Mouse (Mus musculus) megakaryocyte, embryonic 14.5 days (primary cell): ENCODE measurements around the gene Tmem182. TPM values are rescaled to one million over a fixed set of nuclear protein-coding genes. Genes with fewer than 3 reads are reported as not detected.

ENCODE experiments used
- H3K27me3 ChIP-seq: replicated peaks from 2 replicates; pipeline ENCODE3; 2012; ENCODE audit warnings: inconsistent platforms
- H3K36me3 ChIP-seq: replicated peaks from 2 replicates; pipeline ENCODE3; 2012; ENCODE audit warnings: low read length, inconsistent platforms, mixed read lengths
- H3K4me1 ChIP-seq: 2 replicates; pipeline ENCODE4 v1.6.1; 2012; ENCODE audit warnings: inconsistent platforms
- H3K4me3 ChIP-seq: replicated peaks from 2 replicates; pipeline ENCODE3; 2012; ENCODE audit warnings: moderate library complexity, mild to moderate bottlenecking, inconsistent platforms
- H3K9me3 ChIP-seq: 2 replicates; pipeline ENCODE4 v1.6.1; 2012; ENCODE audit warnings: inconsistent platforms
- FLI1 ChIP-seq: IDR thresholded peaks from 2 replicates; pipeline ENCODE4 v1.6.1; 2012; ENCODE audit warnings: low read length, inconsistent platforms, mixed read lengths
- GATA1 ChIP-seq: IDR thresholded peaks from 3 replicates; pipeline ENCODE4 v1.6.1; 2012; ENCODE audit warnings: mixed read lengths, low read length, inconsistent platforms, borderline replicate concordance
- polyA plus RNA-seq: library from polyadenylated mRNA; stranded (reverse); fragments of >175 nt; gene quantifications from 2 replicates; pipeline ENCODE4 v1.2.3, GENCODE M21; 2012; ENCODE audit warnings: low replicate concordance; ENCODE audit not compliant: insufficient read depth

Tmem182 gene
- not detected in 2 replicates for polyA plus RNA-seq

- H3K4me3 ChIP-seq: no peak within 1 kb of the TSS
- no peak for TF ChIP-seq FLI1
- no peaks in the 10 kb centered on the region; the same call in none of the 2 replicates for H3K4me1 ChIP-seq
- H3K27me3 ChIP-seq: no peaks in the 10 kb centered on the region
- no peaks in the 10 kb centered on the region for H3K36me3 ChIP-seq
- H3K9me3 ChIP-seq: no peaks in the 10 kb centered on the region
Measured at GRCm38 (mm10) chr1:40805351-40805750, at the start of gene Tmem182. Tmem182 (plus strand) TSS chr1:40805601.

- Histone ChIP-seq H3K4me3 (no peak overlapping the region), H3K4me1 (no peaks in the 10 kb centered on the region), H3K9me3 (no peaks in the 10 kb centered on the region), H3K27me3 (no peaks in the 10 kb centered on the region), H3K36me3 (no peaks in the 10 kb centered on the region)
- no peak for TF ChIP-seq GATA1
- no peak for TF ChIP-seq FLI1
Measured at GRCm38 (mm10) chr1:40759751-40760445, 45.5 kb upstream of the Tmem182 start.

DNA sequence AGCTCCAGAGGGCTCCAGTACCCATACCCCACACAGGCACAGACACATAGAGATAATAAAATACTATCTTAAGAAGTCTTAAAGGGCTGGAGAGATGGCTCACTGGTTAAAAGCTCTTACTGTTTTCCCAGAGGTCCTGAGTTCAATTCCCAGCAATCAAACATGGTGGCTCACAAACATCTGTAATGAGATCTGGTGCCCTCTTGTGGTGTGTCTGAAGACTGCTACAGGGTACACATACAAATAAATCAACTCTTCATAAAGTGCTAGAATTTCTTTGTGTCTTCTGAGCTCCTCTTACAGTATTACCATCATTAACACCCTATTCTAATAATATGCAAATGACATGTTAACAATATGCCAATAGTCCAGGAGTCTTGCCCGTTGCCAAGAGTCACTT, 41.4 kb upstream of the Tmem182 start:
- Histone ChIP-seq H3K9me3 (no peaks in the 10 kb centered on the region), H3K4me3 (no peak overlapping the region), H3K4me1 (no peaks in the 10 kb centered on the region), H3K36me3 (no peaks in the 10 kb centered on the region), H3K27me3 (peaks cover 2% of the 10 kb centered on the region)
- TF ChIP-seq GATA1 (no peak), FLI1 (no peak)

DNA sequence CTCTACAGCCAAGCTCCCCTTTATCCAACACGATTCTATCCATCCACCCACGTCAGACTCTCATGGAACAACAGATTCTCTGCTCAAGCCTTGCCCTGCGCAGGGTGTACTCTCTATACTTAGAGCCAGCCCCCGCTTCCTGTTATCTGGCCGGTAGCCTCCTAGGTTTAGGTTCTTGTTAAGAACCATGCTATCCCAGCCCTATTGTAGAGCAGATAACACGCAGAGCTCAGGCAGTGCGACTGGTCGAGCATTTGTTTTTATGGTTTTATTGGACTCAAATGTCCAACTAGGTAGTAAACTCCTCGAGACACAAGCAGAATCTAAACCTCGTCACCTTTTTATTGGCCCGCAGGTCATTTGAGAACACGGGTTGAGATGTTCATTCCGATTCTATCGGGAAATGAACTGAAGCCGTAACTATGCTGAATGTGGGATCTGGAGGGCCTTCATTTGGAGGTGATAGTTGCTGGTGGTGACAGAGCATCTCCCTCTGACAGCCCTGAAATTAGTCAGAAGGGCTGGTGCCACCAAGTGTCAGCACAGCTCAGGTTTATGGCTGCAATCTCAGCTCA, 40.6 kb upstream of the Tmem182 start:
- Histone ChIP-seq H3K9me3 (no peaks in the 10 kb centered on the region), H3K4me1 (no peaks in the 10 kb centered on the region), H3K4me3 (no peak overlapping the region), H3K36me3 (no peaks in the 10 kb centered on the region), H3K27me3 (peaks cover 2% of the 10 kb centered on the region)
- TF ChIP-seq GATA1 (no peak), FLI1 (no peak)

DNA sequence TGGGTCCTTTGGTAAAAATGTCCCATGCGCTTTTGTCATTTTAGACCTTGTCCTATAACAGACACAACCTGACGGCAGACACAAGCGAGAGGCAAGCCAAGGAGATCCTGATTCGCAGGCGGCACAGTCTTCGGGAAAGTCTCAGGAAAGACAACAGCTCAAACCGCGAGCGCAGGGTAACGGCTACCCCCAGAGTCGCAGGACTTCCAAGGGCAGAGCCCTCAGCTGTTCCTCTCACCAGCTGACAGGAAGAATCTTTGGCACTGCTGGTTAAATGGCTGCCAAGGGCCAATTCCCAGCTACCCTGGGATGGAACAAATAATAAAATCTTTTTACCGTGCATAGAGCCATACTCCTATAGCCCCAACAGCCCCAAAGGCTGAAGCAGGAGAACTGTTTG, 39.9 kb upstream of the Tmem182 start:
- Histone ChIP-seq H3K36me3 (no peaks in the 10 kb centered on the region), H3K4me1 (no peaks in the 10 kb centered on the region), H3K27me3 (peaks cover 2% of the 10 kb centered on the region), H3K9me3 (no peaks in the 10 kb centered on the region), H3K4me3 (no peak overlapping the region)
- TF ChIP-seq FLI1: no peak
- TF ChIP-seq GATA1: no peak

GRCm38 (mm10) chr1:40767588-40767987, 37.8 kb upstream of the Tmem182 start:
- H3K4me3 ChIP-seq: no peak overlapping the region
- TF ChIP-seq GATA1: no peak
- TF ChIP-seq FLI1: no peak
- no peaks in the 10 kb centered on the region for H3K4me1 ChIP-seq
- H3K9me3 ChIP-seq: no peaks in the 10 kb centered on the region
- no peaks in the 10 kb centered on the region for H3K36me3 ChIP-seq
- H3K27me3 ChIP-seq: peaks cover 2% of the 10 kb centered on the region

- Histone ChIP-seq H3K36me3 (peaks cover 8% of the 10 kb centered on the region), H3K9me3 (no peaks in the 10 kb centered on the region), H3K27me3 (peaks cover 2% of the 10 kb centered on the region), H3K4me3 (no peak overlapping the region), H3K4me1 (no peaks in the 10 kb centered on the region)
- TF ChIP-seq FLI1: no peak
- TF ChIP-seq GATA1: no peak
Measured at GRCm38 (mm10) chr1:40768606-40769005, 36.8 kb upstream of the Tmem182 start.

GRCm38 (mm10) chr1:40769331-40769894, 36.0 kb upstream of the Tmem182 start:
- H3K9me3 ChIP-seq: no peaks in the 10 kb centered on the region
- no peak for TF ChIP-seq GATA1
- TF ChIP-seq FLI1: no peak
- H3K4me3 ChIP-seq: no peak overlapping the region

GRCm38 (mm10) chr1:40771196-40771970, 34.0 kb upstream of the Tmem182 start:
- Histone ChIP-seq H3K36me3 (peaks cover 30% of the 10 kb centered on the region), H3K4me3 (no peak overlapping the region), H3K9me3 (no peaks in the 10 kb centered on the region), H3K27me3 (no peaks in the 10 kb centered on the region), H3K4me1 (no peaks in the 10 kb centered on the region)
- TF ChIP-seq GATA1: no peak
- TF ChIP-seq FLI1: no peak

More at GRCm38 (mm10) chr1:40769331-40769894, 36.0 kb upstream of the Tmem182 start:
- peaks cover 2% of the 10 kb centered on the region for H3K27me3 ChIP-seq
- no peaks in the 10 kb centered on the region for H3K4me1 ChIP-seq
- peaks cover 17% of the 10 kb centered on the region for H3K36me3 ChIP-seq

DNA sequence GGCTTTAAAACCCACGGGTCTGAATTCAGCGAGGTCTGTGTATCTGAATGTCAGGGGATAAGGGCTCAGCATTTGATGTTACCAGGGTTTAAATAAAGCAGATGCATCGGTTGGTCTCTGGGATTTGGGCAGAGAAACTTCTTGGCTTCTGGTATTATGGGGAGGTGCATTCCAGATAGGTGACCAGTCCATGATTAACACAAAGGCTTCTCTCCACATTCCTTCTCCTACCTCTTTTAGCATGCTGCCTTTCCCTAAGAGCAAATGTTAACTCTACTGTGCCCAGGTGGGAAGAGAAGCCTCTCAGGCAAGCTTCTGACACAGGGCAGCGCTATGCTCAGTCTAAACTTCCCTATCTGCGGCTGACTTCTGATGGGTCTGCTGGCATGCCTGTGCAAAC, 32.2 kb upstream of the Tmem182 start:
- Histone ChIP-seq H3K27me3 (no peaks in the 10 kb centered on the region), H3K4me3 (no peak overlapping the region), H3K9me3 (no peaks in the 10 kb centered on the region), H3K4me1 (no peaks in the 10 kb centered on the region), H3K36me3 (peaks cover 41% of the 10 kb centered on the region)
- TF ChIP-seq GATA1 (no peak), FLI1 (no peak)
